Mouse (Mus musculus): ENCODE results near the gene Ptchd1. TPM values are rescaled to one million over a fixed set of nuclear protein-coding genes. Genes with fewer than 3 reads are reported as not detected.

Ptchd1 gene
- polyA plus RNA-seq (2012; rRNA removed): 3.8 and 4.3 TPM in 2 replicates

DNA sequence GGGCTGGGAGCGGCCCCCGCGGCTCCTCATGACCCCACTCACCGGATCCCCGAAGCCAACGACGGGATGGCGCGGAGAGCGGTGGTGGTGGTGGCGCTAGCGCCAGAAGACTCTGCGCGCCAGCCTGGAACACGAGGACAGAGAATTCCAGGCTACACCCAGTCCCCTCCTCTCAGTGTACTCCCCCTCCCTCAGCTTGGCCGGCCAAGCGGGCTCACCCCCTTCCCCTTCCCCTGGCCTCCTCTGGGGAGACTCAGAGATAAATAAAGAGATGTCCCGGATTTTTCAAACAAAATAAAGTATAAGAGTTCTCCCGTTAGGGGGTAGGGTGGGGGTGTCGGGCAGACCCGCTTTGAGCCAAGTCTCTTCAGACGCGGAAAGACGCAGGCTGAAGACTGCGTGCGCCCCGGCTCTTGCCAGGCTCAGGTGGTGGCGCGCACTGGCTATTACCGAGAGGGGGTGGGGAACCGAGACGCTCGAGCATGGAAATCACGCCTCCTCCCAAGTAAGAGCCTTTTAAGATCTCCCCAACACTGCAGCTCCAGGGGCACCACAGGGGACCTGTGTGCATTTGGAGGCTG lies at the start of gene Ptchd1:
TSS of gene Ptchd1 (minus strand) at position 114 of the 581 bp plus-strand sequence.
- DNase-seq (ENCODE audit: extremely low spot score in 1 of 2, low spot score in 1 of 2): no peak

DNA sequence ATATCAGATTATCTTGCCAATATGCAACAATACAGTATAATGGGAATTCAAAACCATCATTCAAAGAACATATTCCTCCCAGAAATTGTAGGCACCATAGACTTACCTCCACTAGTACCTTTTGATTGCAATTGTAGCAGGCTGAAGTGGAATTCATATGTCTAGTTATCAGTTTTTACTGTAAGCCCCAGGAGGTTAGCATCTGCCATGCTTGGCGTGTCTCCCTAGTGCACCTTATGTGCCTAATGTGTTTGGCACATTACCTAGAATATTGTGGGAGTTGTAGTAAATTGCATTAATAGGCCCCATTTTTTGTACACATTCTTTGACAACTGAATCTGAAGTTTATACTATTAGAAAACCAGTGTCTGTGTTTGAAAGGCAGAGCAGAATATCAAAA lies 34.4 kb upstream of the Ptchd1 start:
- DNase-seq (ENCODE audit: extremely low spot score in 1 of 2, low spot score in 1 of 2): no peak

DNA sequence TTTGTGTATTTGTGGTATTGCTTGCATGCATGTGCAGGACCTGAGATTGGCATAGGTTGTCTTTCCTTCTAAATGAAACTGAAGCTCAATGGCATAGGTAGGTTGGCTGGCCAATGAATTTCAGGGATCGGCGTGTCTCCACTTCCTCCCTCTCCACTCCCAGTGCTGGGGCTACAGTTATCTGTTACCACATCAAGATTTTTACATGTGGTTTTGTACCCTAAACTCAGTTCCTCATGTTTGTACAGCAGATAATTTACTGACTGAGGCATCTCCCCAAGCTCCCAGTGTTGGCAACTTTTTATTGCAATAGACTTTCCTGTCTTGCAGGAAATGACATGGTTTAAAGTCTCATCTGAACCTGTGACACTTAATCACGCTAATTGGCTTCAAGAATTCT lies 22.4 kb upstream of the Ptchd1 start:
- no peak for DNase-seq (ENCODE audit: extremely low spot score in 1 of 2, low spot score in 1 of 2)

DNA sequence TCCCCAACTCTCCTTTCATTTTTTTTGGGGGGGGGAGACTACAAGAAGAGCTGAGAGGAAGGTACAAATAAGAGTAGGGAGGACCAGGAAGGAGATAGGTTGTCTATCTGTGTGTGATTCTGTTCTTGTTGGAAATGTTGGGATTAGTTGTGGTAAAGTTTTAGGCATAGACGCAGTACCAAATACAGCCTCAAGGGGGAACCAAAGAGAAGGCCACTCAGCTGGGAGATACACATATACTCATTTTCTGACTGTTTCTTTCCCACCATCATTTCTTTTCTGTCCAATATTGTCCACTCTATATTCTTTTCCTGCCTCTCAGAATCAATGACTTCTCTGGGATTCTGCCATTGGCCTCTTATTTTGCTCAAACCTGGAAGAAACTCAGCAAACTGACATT lies 20.4 kb upstream of the Ptchd1 start:
- DNase-seq (ENCODE audit: extremely low spot score in 1 of 2, low spot score in 1 of 2): no peak

DNA sequence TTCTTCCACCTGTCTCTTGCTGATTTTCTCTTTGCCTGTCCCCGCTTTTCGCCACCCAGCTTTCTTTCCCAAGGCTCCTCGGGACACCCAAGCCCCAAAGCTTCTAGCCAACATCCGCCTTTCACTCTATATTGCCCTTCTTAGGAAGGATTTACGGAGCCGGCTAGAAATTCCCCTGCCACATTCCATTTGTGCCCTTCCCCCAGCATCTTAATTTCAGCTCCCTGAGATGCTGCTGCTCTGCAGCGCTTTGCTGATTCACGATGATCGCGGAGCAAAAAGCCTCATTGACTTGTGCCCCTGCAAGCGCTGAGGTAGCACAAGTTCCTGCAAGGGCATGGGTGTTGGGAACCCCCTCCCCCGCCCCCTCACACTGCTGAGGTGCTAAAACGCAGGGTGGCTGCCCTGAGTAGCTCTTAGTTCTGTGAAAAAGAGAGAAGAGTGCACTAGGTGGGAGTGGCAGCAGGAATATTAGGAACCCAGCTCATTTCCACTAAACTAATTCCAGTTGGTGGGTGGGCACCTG lies 2.1 kb upstream of the Ptchd1 start:
- DNase-seq (ENCODE audit: extremely low spot score in 1 of 2, low spot score in 1 of 2): no peak

DNA sequence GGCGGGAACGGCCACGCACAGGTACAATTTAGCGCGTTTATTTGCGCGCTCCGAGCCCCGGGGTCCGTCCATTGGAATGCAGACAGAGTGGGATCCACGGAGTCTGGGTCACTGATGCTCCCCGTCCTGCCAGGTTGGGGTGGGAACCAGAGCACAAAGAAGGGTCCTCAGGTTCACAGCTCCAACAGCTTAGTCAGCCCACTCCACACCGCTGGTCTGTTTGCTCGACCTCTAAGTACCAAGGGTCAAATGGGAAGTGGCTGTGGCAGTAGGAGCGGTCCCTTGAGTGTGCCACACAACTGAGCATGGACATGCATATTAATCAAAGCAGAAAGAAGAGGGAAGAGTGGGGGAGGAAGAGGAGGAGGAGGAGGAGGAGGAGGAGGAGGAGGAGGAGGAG lies 1.3 kb upstream of the Ptchd1 start:
- DNase-seq (ENCODE audit: extremely low spot score in 1 of 2, low spot score in 1 of 2): no peak

DNA sequence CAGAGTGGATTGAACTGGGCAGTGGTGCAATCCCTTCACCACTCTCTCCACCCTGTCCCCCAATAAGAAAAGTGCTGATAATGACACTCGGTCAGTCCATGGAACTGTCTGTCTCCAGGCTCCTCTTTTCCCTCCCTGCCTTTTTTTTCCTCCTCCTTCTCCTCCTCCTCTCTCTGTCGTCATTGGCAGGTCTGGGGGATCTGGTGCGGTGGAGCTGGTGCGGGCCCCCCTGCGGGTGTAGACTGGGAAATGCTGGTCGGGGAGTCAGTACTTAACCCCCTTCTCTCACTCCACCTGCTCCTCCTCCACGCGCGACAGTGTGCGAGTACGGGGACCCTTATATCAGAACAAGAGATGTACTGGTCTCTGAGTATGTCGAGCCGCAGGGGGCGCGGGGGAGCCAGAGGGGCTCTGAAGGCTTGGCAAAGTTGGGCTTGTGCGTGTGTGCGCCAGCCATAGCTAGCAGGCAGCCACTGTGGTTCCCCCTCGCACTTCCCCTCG lies 777 bp upstream of the Ptchd1 start, which contains the start of gene Gm15155:
TSS of gene Gm15155 (plus strand) at position 401 of the 501 bp plus-strand sequence.
- DNase-seq (ENCODE audit: extremely low spot score in 1 of 2, low spot score in 1 of 2): peak; percentile 2 to 42

DNA sequence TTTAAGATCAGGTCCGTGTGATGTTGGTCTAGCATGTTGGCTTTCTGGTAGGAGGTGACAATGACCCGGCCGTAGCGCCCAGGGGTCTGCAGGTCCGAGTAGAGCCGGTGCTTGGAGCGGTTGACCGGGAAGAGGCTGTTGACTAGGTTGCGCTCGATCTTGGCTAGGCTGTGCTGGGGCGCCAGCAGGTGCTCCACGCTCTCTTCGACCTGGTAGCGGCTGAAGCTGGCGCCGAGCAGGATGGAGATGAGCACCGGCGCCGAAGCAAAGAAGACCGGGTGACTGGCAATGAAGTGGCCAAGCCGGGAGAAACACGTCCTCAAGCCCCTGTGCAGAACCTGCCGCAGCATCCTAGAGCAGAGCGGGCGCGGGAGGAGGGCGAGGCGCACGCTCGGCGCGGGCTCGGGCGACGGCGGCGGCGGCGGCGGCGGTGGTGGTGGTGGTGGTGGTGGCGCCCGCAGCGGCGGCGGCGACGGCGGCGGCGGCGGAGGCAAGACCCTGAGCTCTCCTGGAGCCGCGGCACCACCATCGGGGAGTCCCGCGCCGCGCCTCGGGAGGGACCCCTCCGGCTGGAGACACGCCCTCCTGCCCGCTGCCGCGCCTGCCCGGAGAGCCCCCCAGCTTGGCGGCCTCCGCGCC lies 534 bp downstream of the Ptchd1 start:
- peak in 1 of 2 experiments; percentile 1 for DNase-seq (ENCODE audit: extremely low spot score in 1 of 2, low spot score in 1 of 2)

DNA sequence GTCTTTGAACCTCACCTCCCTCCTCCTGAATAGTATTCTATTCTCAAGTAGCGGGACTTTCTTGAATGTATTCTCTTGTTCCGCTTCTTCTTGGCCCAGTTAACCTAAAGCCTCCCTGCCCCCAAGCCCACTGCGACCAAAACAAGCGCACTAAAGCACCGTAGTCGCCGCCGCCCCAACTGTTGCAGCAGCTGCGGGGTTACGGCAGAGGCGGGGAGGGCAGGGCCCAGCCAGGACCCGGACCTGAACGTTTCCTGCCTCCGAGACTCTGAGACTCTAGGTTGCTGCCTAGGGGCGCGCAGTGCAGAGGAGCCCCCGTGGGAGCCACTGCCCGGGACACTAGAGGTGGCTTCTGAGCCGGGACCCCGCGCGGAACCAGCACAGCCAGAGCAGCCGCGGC lies 1.1 kb downstream of the Ptchd1 start:
- no peak for DNase-seq (ENCODE audit: extremely low spot score in 1 of 2, low spot score in 1 of 2)

DNA sequence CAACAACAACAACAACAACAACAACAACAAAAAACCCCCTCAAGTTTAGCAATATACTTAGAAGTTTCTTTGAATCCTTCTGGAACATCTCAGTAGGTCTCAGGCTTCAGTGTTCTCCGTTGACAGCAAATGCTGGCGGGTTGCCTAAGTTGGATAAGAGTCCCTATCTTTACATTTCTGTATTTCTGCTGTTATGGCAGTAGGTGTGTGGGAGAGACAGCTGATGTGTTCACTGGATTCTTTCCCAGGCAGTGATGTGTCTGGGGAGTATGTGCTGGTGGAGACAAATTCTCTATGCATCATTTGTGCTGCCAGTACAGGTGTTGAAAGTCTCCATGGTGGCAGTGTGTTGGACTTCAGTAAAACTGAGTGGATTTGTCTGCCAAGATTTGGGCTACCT lies 22.4 kb downstream of the Ptchd1 start:
- peak; percentile 64 to 77 for DNase-seq (ENCODE audit: extremely low spot score in 1 of 2, low spot score in 1 of 2)

DNA sequence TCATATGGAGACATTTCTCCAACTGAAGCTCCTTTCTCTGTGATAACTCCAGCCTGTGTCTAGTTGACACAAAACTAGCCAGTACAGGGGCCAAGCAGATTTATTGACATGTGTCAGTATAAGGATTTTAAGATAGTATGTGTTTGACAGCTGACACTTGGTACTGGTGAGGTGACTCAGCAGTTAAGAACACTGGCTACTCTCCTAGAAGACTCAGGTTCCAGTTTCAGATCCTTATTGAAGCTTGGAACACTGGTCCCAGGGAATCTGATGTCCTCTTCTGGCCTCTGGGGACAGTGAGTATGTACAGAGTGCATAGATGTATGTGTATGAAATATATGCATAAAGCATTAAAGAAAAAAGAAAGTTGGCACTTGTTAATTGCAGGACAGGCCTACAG lies 27.2 kb downstream of the Ptchd1 start:
- DNase-seq (ENCODE audit: extremely low spot score in 1 of 2, low spot score in 1 of 2): no peak

DNA sequence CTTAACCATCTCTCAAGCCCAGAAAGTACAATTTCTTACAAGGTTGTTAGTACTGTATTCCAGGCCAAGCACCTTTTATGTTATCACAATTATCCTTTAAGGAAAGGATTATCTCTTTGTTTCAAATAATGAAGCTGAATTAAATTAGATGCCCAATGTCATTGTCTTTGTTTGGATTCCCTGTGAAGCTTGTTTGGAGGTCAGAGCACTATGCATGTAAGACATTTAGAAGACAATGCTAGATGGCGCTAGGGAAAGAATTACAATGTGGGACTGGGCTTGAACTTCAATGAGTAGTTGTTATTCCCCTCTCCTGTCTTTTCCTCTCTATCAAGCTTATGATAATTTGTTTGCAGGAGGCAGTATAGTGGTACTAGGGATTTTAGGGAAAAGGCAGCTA lies 28.9 kb downstream of the Ptchd1 start:
- no peak for DNase-seq (ENCODE audit: extremely low spot score in 1 of 2, low spot score in 1 of 2)

DNA sequence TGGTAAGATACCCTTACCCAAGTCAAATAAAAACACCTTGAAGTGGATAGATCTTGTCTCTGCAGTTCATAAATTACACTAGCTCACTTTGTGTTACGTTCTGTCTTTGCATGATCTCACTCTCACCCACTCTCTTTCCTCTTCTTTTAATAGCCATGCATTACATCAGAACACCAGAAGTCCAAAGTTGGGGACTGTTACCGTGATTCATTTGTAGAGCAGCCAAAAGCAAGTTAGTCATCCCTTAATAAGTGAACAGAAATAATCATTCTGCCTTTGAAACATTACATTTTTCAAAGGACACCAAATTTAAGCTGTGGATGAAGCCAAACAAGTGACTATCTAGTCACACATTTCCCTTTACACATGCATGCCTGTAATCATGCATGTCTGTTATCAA lies 31.1 kb downstream of the Ptchd1 start:
- DNase-seq (ENCODE audit: extremely low spot score in 1 of 2, low spot score in 1 of 2): peak in 1 of 2 experiments; percentile 37

DNA sequence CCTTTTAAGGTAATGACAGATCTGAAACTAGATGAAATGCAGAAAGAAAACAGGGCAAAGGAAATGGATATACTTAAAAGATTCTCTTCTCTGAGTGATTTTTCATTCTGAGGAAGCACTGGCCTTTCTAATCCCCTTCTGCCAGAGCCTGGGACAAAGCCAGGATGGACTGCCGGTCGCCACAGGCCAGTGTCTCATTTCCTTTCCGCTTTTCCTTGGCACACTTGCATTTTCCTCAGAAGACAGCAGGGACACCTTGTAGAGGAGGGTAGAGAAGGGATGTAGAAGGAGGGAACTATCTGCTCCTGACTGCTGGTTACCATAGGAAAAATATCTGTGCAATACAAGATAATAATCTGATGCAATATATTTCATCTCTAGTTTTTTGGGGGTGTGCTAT lies 32.1 kb downstream of the Ptchd1 start:
- no peak for DNase-seq (ENCODE audit: extremely low spot score in 1 of 2, low spot score in 1 of 2)

DNA sequence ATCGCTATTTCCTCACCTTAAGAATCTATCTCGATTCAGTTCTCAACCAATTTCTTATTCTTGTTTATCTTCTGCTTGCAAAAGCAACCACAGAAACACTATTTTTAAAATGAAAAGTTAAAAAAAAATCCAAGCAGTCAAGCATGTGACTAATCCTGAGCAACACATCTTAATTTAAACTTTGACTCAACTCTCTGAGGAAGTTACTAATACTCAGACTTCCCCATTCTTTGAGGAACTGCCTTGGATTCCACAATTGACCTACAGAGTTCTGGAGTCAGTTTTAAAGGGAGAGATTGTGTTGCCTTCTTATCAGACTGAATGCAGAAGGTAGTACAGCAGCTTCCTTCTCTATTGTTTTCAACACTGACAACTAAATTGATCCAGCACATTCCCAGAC lies 39.0 kb downstream of the Ptchd1 start:
- no peak for DNase-seq (ENCODE audit: extremely low spot score in 1 of 2, low spot score in 1 of 2)

DNA sequence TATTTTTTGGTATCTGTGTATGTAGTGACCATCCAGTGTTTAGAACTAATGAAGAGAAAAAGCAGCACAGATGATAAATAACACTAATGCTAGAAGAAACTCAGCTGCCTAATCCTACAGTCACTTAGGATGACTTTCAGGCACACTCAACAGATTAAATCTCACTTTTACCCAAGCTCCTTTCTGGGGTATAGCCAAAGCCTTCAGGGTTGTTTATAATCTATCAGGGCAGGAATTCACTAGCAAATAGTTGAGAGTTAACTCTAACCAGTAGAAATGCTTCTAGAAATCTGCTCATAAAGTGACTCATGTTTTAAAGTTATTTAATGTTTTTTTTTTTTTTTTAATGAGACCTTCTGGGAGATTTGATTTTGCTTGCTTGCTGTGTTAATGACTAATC lies 43.8 kb downstream of the Ptchd1 start:
- no peak for DNase-seq (ENCODE audit: extremely low spot score in 1 of 2, low spot score in 1 of 2)

DNA sequence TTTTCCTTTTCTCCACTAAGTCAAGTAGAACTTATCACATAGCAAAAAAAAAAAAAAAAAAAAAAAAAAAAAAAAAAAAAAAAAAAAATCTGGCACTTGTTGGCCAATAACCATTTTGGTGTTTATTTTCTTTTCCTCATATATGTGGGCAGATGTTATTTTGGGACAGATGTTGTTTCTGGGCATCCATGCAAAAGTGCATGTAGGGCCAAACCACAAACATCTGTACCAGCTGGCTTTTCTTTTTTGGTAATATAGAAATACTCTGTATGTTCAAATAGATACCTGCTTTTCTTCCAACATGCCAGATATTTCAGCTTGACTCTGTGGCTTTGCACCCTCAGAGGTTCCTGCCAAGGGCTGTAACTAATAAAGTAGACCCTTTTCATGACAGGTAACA lies 51.2 kb downstream of the Ptchd1 start:
- no peak for DNase-seq (ENCODE audit: extremely low spot score in 1 of 2, low spot score in 1 of 2)

DNA sequence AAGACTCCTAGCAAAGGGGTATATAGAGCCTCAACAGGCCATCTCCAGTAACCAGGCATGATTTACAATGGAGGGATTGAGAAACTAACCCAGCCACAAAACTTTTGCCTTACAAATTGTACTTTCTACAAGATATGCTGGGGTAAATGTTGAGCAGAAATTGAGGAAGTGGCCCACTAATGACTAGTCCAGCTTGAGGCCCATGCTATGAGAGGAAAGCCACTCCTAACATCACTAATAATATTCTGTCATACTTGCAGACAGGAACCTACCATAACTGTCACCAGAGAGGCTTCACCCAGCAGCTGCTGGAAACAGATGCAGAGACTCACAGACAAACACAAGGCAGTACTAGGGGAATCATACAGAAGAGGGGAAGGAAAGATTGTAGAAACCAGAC lies 79.8 kb downstream of the Ptchd1 start:
- DNase-seq (ENCODE audit: extremely low spot score in 1 of 2, low spot score in 1 of 2): no peak

Measured in frontal cortex, adult 2 months (tissue).